Mouse (Mus musculus) bone marrow macrophage, adult 2 months (primary cell): ENCODE measurements around the gene Vmn1r170. TPM values are rescaled to one million over a fixed set of nuclear protein-coding genes. Genes with fewer than 3 reads are reported as not detected.
"Not testable (repeated sequence)": the region's sequence is repeated elsewhere in the genome, so short reads cannot be mapped to it uniquely, and the experiment has no call there.

Experiments
- H3K27ac ChIP-seq: 2 replicates; pipeline ENCODE4 v1.5.1; 2012; ENCODE audit warnings: low read depth, low read length; ENCODE audit not compliant: insufficient read depth
- H3K4me1 ChIP-seq: 2 replicates; pipeline ENCODE4 v1.6.1; 2012; ENCODE audit warnings: low read length; ENCODE audit not compliant: control insufficient read depth, insufficient read depth
- H3K4me3 ChIP-seq: 2 replicates; pipeline ENCODE4 v1.5.1; 2012; ENCODE audit warnings: mild to moderate bottlenecking, low read length, moderate library complexity; ENCODE audit not compliant: insufficient read depth
- CTCF ChIP-seq: IDR thresholded peaks from 2 replicates; pipeline ENCODE4 v1.5.1; 2012; ENCODE audit warnings: low read depth, mild to moderate bottlenecking, low read length, moderate library complexity
- POLR2A ChIP-seq: IDR thresholded peaks from 2 replicates; pipeline ENCODE4 v1.6.1; 2012; ENCODE audit warnings: mild to moderate bottlenecking, low read depth, low read length, borderline replicate concordance
- polyA plus RNA-seq: library from polyadenylated mRNA; stranded (reverse); fragments of >200 nt; gene quantifications from 2 replicates; pipeline ENCODE4 v1.2.4, GENCODE M21; 2012; ENCODE audit not compliant: missing spikeins, insufficient read depth, insufficient read length

Gene Vmn1r170
- not detected in 2 replicates for polyA plus RNA-seq

DNA sequence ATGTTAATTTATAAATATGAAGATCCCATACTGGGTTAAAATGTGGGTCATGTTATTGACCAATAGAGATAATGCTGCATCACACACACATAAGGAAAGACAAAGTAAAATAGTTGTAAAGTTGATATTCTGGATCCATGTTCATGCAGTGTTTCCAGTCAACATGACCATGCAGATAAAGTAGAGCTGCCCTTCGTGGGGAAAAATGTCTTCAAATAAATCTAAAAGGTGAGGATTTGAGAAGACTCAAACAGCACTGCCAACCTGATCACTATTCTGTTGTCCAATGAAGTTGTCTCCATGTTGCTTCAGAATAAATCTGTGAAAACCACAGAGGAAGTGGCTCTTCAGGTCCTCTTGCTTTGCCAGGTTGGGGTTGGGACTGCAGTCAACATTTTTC, at the start of gene Vmn1r170:
Gene Vmn1r170 (plus strand): TSS at position 301 of the 400 bp plus-strand sequence.
- not testable (repeated sequence) for H3K4me3 ChIP-seq, H3K27ac ChIP-seq, H3K4me1 ChIP-seq

- not testable (repeated sequence) for H3K4me3 ChIP-seq, H3K27ac ChIP-seq, H3K4me1 ChIP-seq
Observed at GRCm38 (mm10) chr7:23575226-23575625, 30.7 kb upstream of the Vmn1r170 start, which contains the start of gene Vmn1r169. Gene Vmn1r169, plus strand, starts transcription at chr7:23575526.

DNA sequence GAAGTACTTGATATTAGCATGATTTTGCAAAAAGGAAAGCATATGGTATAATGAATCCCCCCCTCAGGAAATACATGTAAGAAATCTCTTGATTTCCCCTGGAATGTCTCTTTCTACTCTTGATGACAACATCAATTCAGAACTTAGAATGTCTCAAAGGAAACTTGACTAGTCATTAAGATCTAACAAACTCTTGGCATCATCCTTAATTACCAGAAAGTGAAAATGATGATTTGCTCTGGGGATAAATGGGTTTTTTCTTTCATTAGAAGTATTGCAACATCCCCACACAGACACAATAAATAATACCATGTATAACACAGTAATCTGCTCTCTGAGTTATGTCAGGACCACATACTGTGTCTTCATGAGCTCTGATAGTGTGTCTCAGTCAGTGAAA, 24.4 kb downstream of the Vmn1r170 start, which contains the start of gene Vmn1r171:
Gene Vmn1r171 (plus strand): TSS at position 301 of the 400 bp plus-strand sequence.
- no peaks in the 10 kb centered on the region for H3K4me1 ChIP-seq
- TF ChIP-seq POLR2A (no peak), CTCF (no peak)
- no peak within 1 kb of the TSS for H3K4me3 ChIP-seq
- H3K27ac ChIP-seq: no peak within 1 kb of the TSS

Other genes starting within 250 kb of the Vmn1r170 start
- not detected in 2 replicates for gene Nlrp5, start 220.3 kb upstream of the Vmn1r170 start, polyA plus RNA-seq
- gene Vmn1r167, start 99.0 kb upstream of the Vmn1r170 start, polyA plus RNA-seq: not detected in 2 replicates
- gene Vmn1r168, start 66.4 kb upstream of the Vmn1r170 start, polyA plus RNA-seq: not detected in 2 replicates
- not detected in 2 replicates for gene Vmn1r169, start 30.6 kb upstream of the Vmn1r170 start, polyA plus RNA-seq
- gene Vmn1r171, start 24.5 kb downstream of the Vmn1r170 start, polyA plus RNA-seq: not detected in 2 replicates
- gene Vmn1r172, start 52.1 kb downstream of the Vmn1r170 start, polyA plus RNA-seq: not detected in 2 replicates
- not detected in 2 replicates for gene Vmn1r173, start 94.5 kb downstream of the Vmn1r170 start, polyA plus RNA-seq
- gene Vmn1r174, start 146.1 kb downstream of the Vmn1r170 start, polyA plus RNA-seq: 0.09 TPM in 1 of 2 replicates, not detected in the other
- gene Vmn1r175, start 204.5 kb downstream of the Vmn1r170 start, polyA plus RNA-seq: not detected in 2 replicates
- not detected in 2 replicates for gene Vmn1r176, start 231.2 kb downstream of the Vmn1r170 start, polyA plus RNA-seq